Mouse (Mus musculus) gastrocnemius, postnatal 10 days (tissue): ENCODE measurements around the gene Upb1. TPM values are rescaled to one million over a fixed set of nuclear protein-coding genes. Genes with fewer than 3 reads are reported as not detected.
"Not testable (repeated sequence)": the region's sequence is repeated elsewhere in the genome, so short reads cannot be mapped to it uniquely, and the experiment has no call there.

Experiments
- DNase-seq: peaks from one replicate; pipeline ENCODE4 v3.0.0; 2021; ENCODE audit warnings: mixed read lengths
- total RNA-seq, 2 experiments: library from RNA; stranded (reverse); gene quantifications; 2 replicates each; pipeline ENCODE4 v1.2.3; 2021

Upb1 gene
- total RNA-seq, 2 experiments from 2014 or later = 0.20 to 0.21 TPM

- DNase-seq = not testable (repeated sequence)
These were observed 55.3 kb downstream of the Upb1 start for GRCm38 (mm10) chr10:75456061-75456831.

- DNase-seq = no peak
These were observed 56.9 kb downstream of the Upb1 start for GRCm38 (mm10) chr10:75457852-75458251.

- no peak for DNase-seq
These were observed 57.4 kb downstream of the Upb1 start for GRCm38 (mm10) chr10:75458329-75458728.

- DNase-seq = no peak
These were observed 61.8 kb downstream of the Upb1 start for GRCm38 (mm10) chr10:75462728-75463127.

- no peak for DNase-seq
These were observed 65.1 kb downstream of the Upb1 start for GRCm38 (mm10) chr10:75465781-75466550.

- DNase-seq = no peak
These were observed 72.5 kb downstream of the Upb1 start for GRCm38 (mm10) chr10:75473411-75473810.

GRCm38 (mm10) chr10:75474571-75474970, 73.7 kb downstream of the Upb1 start:
- no peak for DNase-seq

GRCm38 (mm10) chr10:75475139-75475850, 74.4 kb downstream of the Upb1 start:
- DNase-seq = not testable (repeated sequence)

- no peak for DNase-seq
These were observed 76.1 kb downstream of the Upb1 start for GRCm38 (mm10) chr10:75477034-75477433.

- DNase-seq = no peak
These were observed 79.0 kb downstream of the Upb1 start for GRCm38 (mm10) chr10:75479955-75480354.

- no peak for DNase-seq
These were observed 80.8 kb downstream of the Upb1 start for GRCm38 (mm10) chr10:75481703-75482102.

- DNase-seq = no peak
These were observed 81.4 kb downstream of the Upb1 start for GRCm38 (mm10) chr10:75482271-75482670.

- DNase-seq = no peak
These were observed 82.1 kb downstream of the Upb1 start for GRCm38 (mm10) chr10:75482919-75483483.

- no peak for DNase-seq
These were observed 83.2 kb downstream of the Upb1 start for GRCm38 (mm10) chr10:75484066-75484465.

- no peak for DNase-seq
These were observed 83.9 kb downstream of the Upb1 start for GRCm38 (mm10) chr10:75484767-75485166.

- peak; percentile 82 for DNase-seq
These were observed 85.4 kb downstream of the Upb1 start for GRCm38 (mm10) chr10:75486086-75486979.

- no peak for DNase-seq
These were observed 86.2 kb downstream of the Upb1 start for GRCm38 (mm10) chr10:75487131-75487530.

GRCm38 (mm10) chr10:75489522-75489921, 88.6 kb downstream of the Upb1 start:
- DNase-seq = no peak

GRCm38 (mm10) chr10:75490731-75491130, 89.8 kb downstream of the Upb1 start:
- DNase-seq = no peak
